Mouse (Mus musculus) stomach, postnatal 0 days (tissue): ENCODE measurements around the gene Atl1.

Source experiments
- CTCF ChIP-seq: IDR thresholded peaks from 2 replicates; pipeline ENCODE4 v1.5.1; 2016; ENCODE audit warnings: antibody characterized with exemption, low read depth, mild to moderate bottlenecking, moderate library complexity
- EP300 ChIP-seq: optimal IDR thresholded peaks from 2 replicates; pipeline ENCODE3; 2016; ENCODE audit warnings: antibody characterized with exemption

DNA sequence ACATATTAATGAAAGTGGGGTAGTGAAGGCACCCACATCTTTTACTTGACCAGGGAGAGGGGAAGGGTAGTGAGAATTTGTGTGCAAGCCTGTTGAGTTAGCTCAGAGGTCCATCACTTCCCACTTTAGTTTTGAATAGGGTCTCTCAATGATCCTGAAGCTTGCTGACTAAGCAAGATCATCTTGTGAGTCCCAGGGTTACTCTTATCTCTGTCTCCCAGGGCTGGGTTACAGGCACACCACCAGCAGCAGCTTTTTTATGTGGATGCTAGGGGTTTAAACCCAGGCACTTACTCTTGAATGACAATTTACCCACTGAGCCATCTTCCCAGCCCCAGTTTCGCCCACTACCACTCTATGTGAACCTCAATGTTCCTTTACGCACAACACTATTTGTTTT is 34.8 kb upstream of the Atl1 start:
- TF ChIP-seq CTCF (no peak), EP300 (no peak)
